In the genomic region with DNA sequence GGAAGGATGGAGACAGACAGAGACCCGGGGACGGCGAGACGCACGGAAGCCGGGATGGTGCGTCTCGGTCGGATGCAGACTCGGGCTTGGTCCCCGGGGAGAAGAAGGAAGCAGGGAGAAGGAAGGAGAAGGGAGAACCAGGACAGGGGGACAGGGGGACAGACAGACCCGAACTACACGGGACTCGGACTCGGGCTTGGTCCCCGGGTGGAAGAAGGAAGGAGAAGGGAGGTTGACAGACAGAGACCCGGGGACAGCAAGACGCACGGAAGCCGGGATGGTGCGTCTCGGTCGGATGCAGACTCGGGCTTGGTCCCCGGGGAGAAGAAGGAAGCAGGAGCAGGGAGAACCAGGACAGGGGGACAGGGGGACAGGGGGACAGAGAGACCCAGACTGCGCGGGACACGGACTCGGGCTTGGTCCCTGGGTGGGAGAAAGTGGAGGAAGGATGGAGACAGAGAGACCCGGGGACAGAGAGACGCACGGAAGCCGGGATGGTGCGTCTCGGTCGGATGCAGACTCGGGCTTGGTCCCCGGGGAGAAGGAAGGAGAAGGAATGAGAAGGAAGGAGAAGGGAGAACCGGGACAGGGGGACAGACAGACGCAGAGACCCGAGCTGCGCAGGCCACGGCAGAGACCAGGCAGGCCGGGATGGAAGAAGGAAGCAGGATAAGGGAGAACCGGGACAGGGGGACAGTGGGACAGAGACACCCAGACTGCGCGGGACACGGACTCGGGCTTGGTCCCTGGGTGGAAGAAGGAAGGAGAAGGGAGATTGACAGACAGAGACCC, we compare ENCODE assay signal across 10 mouse cellular contexts. TPM values are rescaled to one million over a fixed set of nuclear protein-coding genes. Genes with fewer than 3 reads are reported as not detected.
DNase-seq lines count a peak whose midpoint lies in the region; ATAC-seq and TF ChIP-seq lines count a peak whose summit lies in the region.
"Not testable (repeated sequence)": the region's sequence is repeated elsewhere in the genome, so short reads cannot be mapped to it uniquely, and the experiment has no call there.
"Had no signal": no experiment of that assay in that cellular context is flagged by ENCODE, and none has a peak within 500 bp of the region (broad histone marks: within the 10 kb centered on the region; RNA-seq: fewer than 3 reads in every experiment).

No protein-coding gene starts in this region.

- peaks cover 41% of the 10 kb centered on the region for H3K36me3 ChIP-seq in G1E (replicated peaks)
- H3K36me3 ChIP-seq in forebrain, embryonic 12.5 days (replicated peaks), result peaks cover 52% of the 10 kb centered on the region
- H3K36me3 ChIP-seq in hindbrain, embryonic 10.5 days, result peaks cover 61% of the 10 kb centered on the region
- H3K36me3 ChIP-seq in lung, postnatal 0 days (ENCODE audit: insufficient read depth, low read length), result not testable (repeated sequence)

- not testable (repeated sequence) for TF ChIP-seq CTCF in G1E (IDR thresholded peaks at IDR 0.05; ENCODE audit: low read depth, low read length); lung, postnatal 0 days (IDR thresholded peaks at IDR 0.05)

- H3K27ac ChIP-seq in forebrain, embryonic 12.5 days, result peak overlapping the region; percentile 9; the same call in 1 of the 2 replicates
- not testable (repeated sequence) for H3K27ac ChIP-seq in hindbrain, embryonic 10.5 days; lung, postnatal 0 days (ENCODE audit: low read length)

- DNase-seq in G1E (ENCODE audit: low spot score), result peak; percentile 1
- peak; percentile 66 for DNase-seq in cerebellum, adult 9-11 months
- peak; percentile 58 for DNase-seq in hindbrain, embryonic 10.5 days (ENCODE audit: low spot score)
- peak; percentile 10 for DNase-seq in kidney, postnatal 10 days
- peak; percentile 36 for DNase-seq in lung, postnatal 0 days (ENCODE audit: low spot score)
- DNase-seq in retina, embryonic 14.5 days (ENCODE audit: low spot score), result peak; percentile 61
- DNase-seq in thymus, postnatal 4 days, result peak; percentile 14

- not testable (repeated sequence) for TF ChIP-seq EP300 in lung, postnatal 0 days (IDR thresholded peaks at IDR 0.05)

- WGBS in forebrain, embryonic 12.5 days, result 87% methylated on average over 49 of the region's 49 CpGs
- 86% methylated on average over 49 of the region's 49 CpGs for WGBS in hindbrain, embryonic 10.5 days
- 91% methylated on average over 49 of the region's 49 CpGs for WGBS in lung, postnatal 0 days

- H3K9ac ChIP-seq in forebrain, embryonic 12.5 days; lung, postnatal 0 days (replicated peaks; ENCODE audit: low read depth): not testable (repeated sequence)

- ATAC-seq in G1E (ENCODE audit: extremely low read depth, insufficient number of reproducible peaks, low FRiP score, poor library complexity, severe bottlenecking); forebrain, embryonic 12.5 days (ENCODE audit: low FRiP score); lung, postnatal 0 days: not testable (repeated sequence)

- H3K4me3 ChIP-seq in G1E (ENCODE audit: low read depth, low read length); forebrain, embryonic 12.5 days (replicated peaks); hindbrain, embryonic 10.5 days; lung, postnatal 0 days (ENCODE audit: low read depth, low read length): not testable (repeated sequence)

- H3K9me3 ChIP-seq in G1E (replicated peaks), result peaks cover 29% of the 10 kb centered on the region
- H3K9me3 ChIP-seq in forebrain, embryonic 12.5 days, result peaks cover 54% of the 10 kb centered on the region
- H3K9me3 ChIP-seq in hindbrain, embryonic 10.5 days, result peaks cover 64% of the 10 kb centered on the region
- peaks cover 24% of the 10 kb centered on the region for H3K9me3 ChIP-seq in lung, postnatal 0 days (ENCODE audit: low read length)

- not testable (repeated sequence) for H3K4me1 ChIP-seq in G1E (ENCODE audit: insufficient read depth, low read depth, low read length); forebrain, embryonic 12.5 days; hindbrain, embryonic 10.5 days (replicated peaks); lung, postnatal 0 days (ENCODE audit: insufficient read depth, low read depth, low read length)

- H3K4me2 ChIP-seq in forebrain, embryonic 12.5 days; lung, postnatal 0 days (replicated peaks; ENCODE audit: low read depth, low read length): not testable (repeated sequence)

- H3K27me3 ChIP-seq in G1E (ENCODE audit: insufficient read depth, low read length); forebrain, embryonic 12.5 days; hindbrain, embryonic 10.5 days (ENCODE audit: insufficient read depth, poor library complexity, severe bottlenecking); lung, postnatal 0 days (replicated peaks; ENCODE audit: insufficient read depth, low read length): not testable (repeated sequence)

RNA-seq across cellular contexts. Expression of a gene that starts 12.2 kb away (rescaled TPM):
- not detected in 2 replicates for total RNA-seq in G1E (2014; fragmentation: Nextera tagmentation)
- not detected in 2 replicates for total RNA-seq in G1E (2017)
- not detected in 2 replicates for polyA plus RNA-seq in G1E (2012)
- polyA plus RNA-seq in forebrain, embryonic 12.5 days (2016; fragmentation: Nextera tagmentation; extraction: Ambion mirVana), result not detected in 2 replicates
- not detected in 2 replicates for polyA plus RNA-seq in hindbrain, embryonic 10.5 days (2016; fragmentation: Nextera tagmentation; extraction: Ambion mirVana)
- not detected in 2 replicates for polyA plus RNA-seq in lung, postnatal 0 days (2015; fragmentation: Nextera tagmentation; extraction: Ambion mirVana)
- total RNA-seq: left cerebral cortex, postnatal 36 days had no signal
- polyA plus RNA-seq: heart, embryonic 13.5 days had no signal

RNA-seq across cellular contexts. Expression of a gene that starts 42.1 kb away (rescaled TPM):
- total RNA-seq in G1E (2014; fragmentation: Nextera tagmentation) (not detected in 2 replicates), G1E (2017) (not detected in 2 replicates)
- polyA plus RNA-seq in G1E (2012), result not detected in 2 replicates
- polyA plus RNA-seq in forebrain, embryonic 12.5 days (2016; fragmentation: Nextera tagmentation; extraction: Ambion mirVana), result not detected in 2 replicates
- not detected in 2 replicates for polyA plus RNA-seq in hindbrain, embryonic 10.5 days (2016; fragmentation: Nextera tagmentation; extraction: Ambion mirVana)
- not detected in 2 replicates for polyA plus RNA-seq in lung, postnatal 0 days (2015; fragmentation: Nextera tagmentation; extraction: Ambion mirVana)
- total RNA-seq: left cerebral cortex, postnatal 36 days had no signal
- polyA plus RNA-seq: heart, embryonic 13.5 days had no signal

Comparison
In these comparisons a context has a peak if more than half of its experiments do, and no peak if none do; other contexts are left out.
1. DNase-seq: peak in every context shown above with its lines; median percentile 66 in cerebellum, adult 9-11 months; 61 in retina, embryonic 14.5 days; 58 in hindbrain, embryonic 10.5 days; 36 in lung, postnatal 0 days; 14 in thymus, postnatal 4 days; 10 in kidney, postnatal 10 days; 1 in G1E.